Mouse (Mus musculus) midbrain, embryonic 13.5 days (tissue): ENCODE results near the gene Armh1. TPM values are rescaled to one million over a fixed set of nuclear protein-coding genes. Genes with fewer than 3 reads are reported as not detected.

Experiments
- ATAC-seq: fragments of 200-750 bp; cut with Nextera tagmentation; 2 replicates; pipeline ENCODE4 v1.8.0; 2017; ENCODE audit warnings: mild to moderate bottlenecking, moderate TSS enrichment, moderate library complexity
- H3K27ac ChIP-seq: fragments of 300-500 bp; sonication (generic); 2 replicates; pipeline ENCODE4 v1.5.1; 2015; ENCODE audit warnings: inconsistent platforms, mild to moderate bottlenecking, moderate library complexity
- H3K27me3 ChIP-seq: fragments of 300-500 bp; sonication (generic); 2 replicates; pipeline ENCODE4 v1.6.1; 2015; ENCODE audit warnings: mild to moderate bottlenecking, inconsistent platforms
- H3K36me3 ChIP-seq: fragments of 300-500 bp; sonication (generic); 2 replicates; pipeline ENCODE4 v1.6.1; 2015; ENCODE audit warnings: mild to moderate bottlenecking, inconsistent platforms
- H3K4me1 ChIP-seq: fragments of 300-500 bp; sonication (generic); replicated peaks from 2 replicates; pipeline ENCODE4 v1.6.1; 2015; ENCODE audit warnings: inconsistent platforms
- H3K4me2 ChIP-seq: fragments of 300-500 bp; sonication (generic); replicated peaks from 2 replicates; pipeline ENCODE4 v1.6.1; 2015; ENCODE audit warnings: moderate library complexity, mild to moderate bottlenecking, inconsistent platforms
- H3K4me3 ChIP-seq: fragments of 300-500 bp; sonication (generic); replicated peaks from 2 replicates; pipeline ENCODE4 v1.5.1; 2015; ENCODE audit warnings: mild to moderate bottlenecking, inconsistent platforms
- H3K9ac ChIP-seq: fragments of 300-500 bp; sonication (generic); replicated peaks from 2 replicates; pipeline ENCODE4 v1.6.1; 2015; ENCODE audit warnings: mild to moderate bottlenecking, inconsistent platforms
- H3K9me3 ChIP-seq: fragments of 300-500 bp; sonication (generic); 2 replicates; pipeline ENCODE4 v1.6.1; 2016; ENCODE audit warnings: mild to moderate bottlenecking, inconsistent platforms
- WGBS: fragments of 180-500 bp; shearing (Covaris S2); methylation state at CpG from one replicate; pipeline ENCODE4 v1.1.7; 2015; 5-methylcytosine and 5-hydroxymethylcytosine counted together
- polyA plus RNA-seq: library from polyadenylated mRNA; unstranded; fragments of >200 nt; fragmentation: Nextera tagmentation; extraction: Ambion mirVana; gene quantifications from 2 replicates; pipeline ENCODE4 v1.2.1, GENCODE M21; 2015

Armh1 gene
- polyA plus RNA-seq, 1 experiment from 2014 or later, result 0.83 TPM

DNA sequence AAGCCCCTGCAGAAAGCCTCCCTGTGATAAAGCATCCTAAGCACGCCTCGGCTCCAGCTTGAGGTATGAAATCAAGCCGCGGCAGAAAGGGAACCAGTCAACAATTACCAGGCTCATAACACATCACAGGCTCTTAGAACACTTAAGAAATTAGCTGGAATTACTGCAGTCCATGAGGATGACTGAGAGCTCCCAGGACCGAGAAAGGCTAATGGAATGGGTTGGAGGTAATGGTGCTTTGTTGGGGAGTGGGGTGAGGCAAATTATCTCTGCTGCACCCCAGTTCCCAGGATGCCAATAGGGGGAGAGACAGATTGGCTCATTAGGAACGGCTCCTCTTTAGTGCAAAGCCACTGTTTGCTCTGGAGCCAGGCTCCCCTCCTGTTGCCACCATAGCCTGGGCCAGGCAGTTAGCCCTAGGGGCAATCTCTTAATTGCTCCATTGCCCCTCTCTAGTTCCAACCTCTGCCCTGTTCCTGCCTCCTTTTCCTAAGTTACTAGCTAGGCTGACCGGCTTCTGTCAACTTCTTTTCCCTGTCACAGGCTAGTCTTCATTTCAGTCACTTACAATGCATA lies 17.7 kb downstream of the Armh1 start:
- Histone ChIP-seq H3K4me3 (no peak overlapping the region), H3K4me1 (no peaks in the 10 kb centered on the region), H3K4me2 (no peak overlapping the region), H3K36me3 (no peaks in the 10 kb centered on the region), H3K27ac (no peak overlapping the region), H3K9ac (no peak overlapping the region; the same call in 1 of the 2 replicates), H3K27me3 (no peaks in the 10 kb centered on the region), H3K9me3 (no peaks in the 10 kb centered on the region)
- 75% methylated on average over 7 of the region's 7 CpGs for WGBS
- no peak for ATAC-seq

DNA sequence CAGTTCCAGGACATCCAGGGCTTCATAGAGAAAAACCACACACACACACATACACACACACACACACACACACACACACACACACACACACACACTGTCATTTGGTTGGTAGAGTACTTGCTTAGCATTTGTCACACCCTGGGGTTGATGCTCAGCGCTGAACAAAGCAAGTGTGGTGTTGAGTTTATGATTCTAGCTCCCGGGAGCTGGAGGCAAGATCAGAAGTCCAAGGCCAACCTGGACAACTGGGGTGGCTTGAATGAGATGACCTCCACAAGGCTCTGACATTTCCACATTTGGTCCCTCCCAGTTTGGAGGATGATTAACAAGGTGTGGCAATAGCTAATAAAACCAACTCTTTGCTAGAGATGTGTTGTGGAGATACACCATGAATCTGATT lies 20.7 kb downstream of the Armh1 start:
- ATAC-seq, result no peak
- 88% methylated on average over 2 of the region's 2 CpGs for WGBS
- H3K27me3 ChIP-seq, result no peaks in the 10 kb centered on the region
- H3K4me2 ChIP-seq, result no peak overlapping the region
- no peak overlapping the region for H3K9ac ChIP-seq
- no peaks in the 10 kb centered on the region for H3K4me1 ChIP-seq
- no peak overlapping the region for H3K4me3 ChIP-seq
- no peaks in the 10 kb centered on the region for H3K36me3 ChIP-seq
- no peak overlapping the region for H3K27ac ChIP-seq
- H3K9me3 ChIP-seq, result no peaks in the 10 kb centered on the region

DNA sequence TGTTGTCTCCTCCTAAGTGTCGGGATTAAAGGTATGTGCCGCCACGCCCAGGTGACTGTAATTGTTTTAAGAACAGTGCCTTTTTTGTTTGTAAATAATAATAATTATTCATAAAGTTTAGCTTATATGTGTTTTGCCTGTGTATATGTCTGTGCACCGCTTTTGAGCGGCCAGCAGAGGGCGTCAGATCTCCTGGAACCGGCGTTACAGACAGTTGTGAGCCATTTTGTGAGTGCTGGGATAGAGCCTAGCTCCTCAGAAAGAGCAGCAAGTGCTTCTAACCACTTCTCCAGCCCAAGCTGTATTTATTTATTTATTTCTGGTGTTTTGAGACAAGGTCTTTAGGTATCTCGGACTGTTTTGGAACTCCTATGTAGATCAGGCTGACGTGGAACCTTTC lies 21.6 kb downstream of the Armh1 start:
- H3K9me3 ChIP-seq, result no peaks in the 10 kb centered on the region
- no peaks in the 10 kb centered on the region for H3K36me3 ChIP-seq
- no peaks in the 10 kb centered on the region for H3K27me3 ChIP-seq
- no peak for ATAC-seq
- H3K9ac ChIP-seq, result no peak overlapping the region
- no peak overlapping the region for H3K4me2 ChIP-seq
- 49% methylated on average over 10 of the region's 10 CpGs for WGBS
- H3K4me3 ChIP-seq, result no peak overlapping the region
- no peak overlapping the region for H3K27ac ChIP-seq
- H3K4me1 ChIP-seq, result no peaks in the 10 kb centered on the region

DNA sequence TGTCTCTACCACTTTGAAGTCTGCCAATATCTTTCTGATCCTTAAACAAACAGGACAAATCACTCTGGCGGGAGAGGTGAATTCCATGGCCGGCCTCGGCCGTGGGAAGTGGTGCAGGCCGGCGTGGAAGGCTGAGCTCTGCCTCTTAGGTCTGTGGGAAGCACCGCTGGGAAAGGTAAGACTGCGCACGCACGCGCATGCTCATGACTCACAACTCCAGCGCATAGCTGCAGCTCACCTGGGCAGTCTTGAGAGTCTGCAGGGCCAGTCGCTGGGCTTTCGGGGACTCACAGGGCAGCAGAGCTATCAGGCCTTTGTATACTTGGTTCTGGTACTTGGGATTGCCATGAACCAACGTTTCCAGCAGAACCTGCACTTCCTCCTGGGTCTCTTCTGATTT lies 22.3 kb downstream of the Armh1 start:
- H3K4me3 ChIP-seq, result no peak overlapping the region
- no peak for ATAC-seq
- H3K36me3 ChIP-seq, result no peaks in the 10 kb centered on the region
- no peaks in the 10 kb centered on the region for H3K27me3 ChIP-seq
- 72% methylated on average over 15 of the region's 15 CpGs for WGBS
- H3K4me2 ChIP-seq, result no peak overlapping the region
- no peak overlapping the region for H3K27ac ChIP-seq
- no peaks in the 10 kb centered on the region for H3K4me1 ChIP-seq
- no peaks in the 10 kb centered on the region for H3K9me3 ChIP-seq
- H3K9ac ChIP-seq, result no peak overlapping the region

DNA sequence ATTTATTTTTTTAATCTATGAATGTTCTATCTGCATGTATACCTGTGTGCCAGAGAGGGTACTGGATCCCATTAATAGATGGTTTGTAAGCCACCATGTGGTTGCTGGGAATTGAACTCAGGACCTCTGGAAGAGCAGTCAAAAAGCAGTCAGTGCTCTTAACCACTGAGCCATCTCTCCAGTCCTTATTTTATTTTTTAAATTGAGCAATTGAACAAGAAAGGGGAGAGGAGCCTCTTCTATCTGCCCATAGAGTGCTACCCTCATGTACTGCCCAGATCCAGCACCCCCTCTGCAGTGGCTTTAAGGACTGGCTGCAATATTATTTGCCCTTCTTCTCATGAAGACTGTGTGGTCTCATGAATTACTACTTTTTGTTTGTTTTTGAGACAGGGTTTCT lies 26.7 kb downstream of the Armh1 start:
- Histone ChIP-seq H3K9ac (no peak overlapping the region), H3K4me1 (no peaks in the 10 kb centered on the region), H3K9me3 (no peaks in the 10 kb centered on the region), H3K27me3 (no peaks in the 10 kb centered on the region), H3K4me2 (no peak overlapping the region), H3K36me3 (no peaks in the 10 kb centered on the region), H3K27ac (no peak overlapping the region), H3K4me3 (no peak overlapping the region)
- ATAC-seq, result no peak

DNA sequence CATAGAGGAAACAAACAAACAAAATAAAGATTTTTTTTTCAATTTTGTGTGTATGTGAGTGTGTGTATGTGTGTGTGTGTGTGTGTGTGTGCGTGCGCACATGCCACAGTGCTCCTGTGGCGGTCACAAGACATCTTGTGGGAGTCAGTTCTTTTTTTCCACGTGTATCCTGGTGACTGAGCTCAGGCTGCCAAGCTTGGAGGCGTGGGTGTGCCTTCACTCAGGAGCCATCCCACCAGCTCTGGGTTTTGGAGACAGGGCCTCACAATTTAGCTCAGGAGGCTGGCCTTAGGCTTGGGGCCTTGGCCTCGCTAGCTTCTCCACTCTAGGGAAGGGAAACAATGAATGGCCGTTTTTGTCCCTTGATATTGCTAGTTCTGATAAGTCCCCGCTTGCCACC lies 27.8 kb downstream of the Armh1 start:
- Histone ChIP-seq H3K36me3 (no peaks in the 10 kb centered on the region), H3K27me3 (no peaks in the 10 kb centered on the region), H3K4me2 (no peak overlapping the region), H3K9ac (no peak overlapping the region), H3K27ac (no peak overlapping the region), H3K4me1 (no peaks in the 10 kb centered on the region), H3K9me3 (no peaks in the 10 kb centered on the region), H3K4me3 (no peak overlapping the region)
- no peak for ATAC-seq
- WGBS, result 79% methylated on average over 8 of the region's 8 CpGs

DNA sequence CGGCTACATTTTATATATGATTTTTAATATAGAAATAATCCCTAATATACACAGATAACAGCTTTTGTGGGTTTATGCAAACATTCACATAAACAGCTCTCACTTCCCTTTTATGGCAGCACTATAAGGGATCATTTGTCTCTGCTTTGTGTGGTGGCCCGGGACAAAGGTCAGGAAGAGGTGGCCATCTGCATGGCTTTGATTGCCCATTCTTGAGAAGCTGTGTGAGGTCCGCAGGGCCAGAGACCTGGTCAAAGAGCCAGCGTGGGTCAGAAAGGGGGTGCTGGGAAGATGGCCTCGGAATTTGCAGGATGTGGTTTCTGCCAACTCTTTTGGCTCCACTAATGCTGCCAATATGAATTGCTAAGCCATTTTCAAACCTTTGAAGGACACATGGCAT lies 28.9 kb downstream of the Armh1 start:
- H3K4me1 ChIP-seq, result no peaks in the 10 kb centered on the region
- no peak overlapping the region for H3K4me2 ChIP-seq
- WGBS, result 63% methylated on average over 5 of the region's 5 CpGs
- no peak overlapping the region for H3K27ac ChIP-seq
- no peaks in the 10 kb centered on the region for H3K9me3 ChIP-seq
- no peak overlapping the region for H3K9ac ChIP-seq
- no peak for ATAC-seq
- no peaks in the 10 kb centered on the region for H3K27me3 ChIP-seq
- H3K36me3 ChIP-seq, result no peaks in the 10 kb centered on the region
- H3K4me3 ChIP-seq, result no peak overlapping the region

DNA sequence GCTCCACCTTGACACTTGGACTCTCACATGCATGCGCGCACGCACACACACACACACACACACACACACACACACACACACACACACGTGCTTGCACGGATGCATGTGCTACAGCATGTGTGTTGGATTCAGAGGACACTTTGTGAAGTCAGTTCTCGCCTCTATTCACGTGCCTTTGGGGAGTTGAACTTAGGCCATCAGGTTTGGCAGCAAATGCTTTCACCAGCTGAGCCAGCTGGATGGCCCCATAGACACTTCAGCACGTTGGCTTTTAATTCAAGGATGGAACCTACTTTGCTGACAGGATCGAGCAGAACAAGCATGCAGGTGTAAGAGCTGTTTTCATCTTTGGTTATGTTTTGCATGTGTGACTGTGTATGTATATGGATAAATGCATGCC lies 30.1 kb downstream of the Armh1 start:
- no peak overlapping the region for H3K9ac ChIP-seq
- no peak overlapping the region for H3K4me2 ChIP-seq
- no peaks in the 10 kb centered on the region for H3K9me3 ChIP-seq
- 86% methylated on average over 9 of the region's 9 CpGs for WGBS
- 0 out of 2 replicates have a peak, but pooled peaks cover 3% of the 10 kb centered on the region for H3K27me3 ChIP-seq
- ATAC-seq, result no peak
- H3K27ac ChIP-seq, result no peak overlapping the region
- no peaks in the 10 kb centered on the region for H3K36me3 ChIP-seq
- H3K4me3 ChIP-seq, result no peak overlapping the region
- H3K4me1 ChIP-seq, result no peaks in the 10 kb centered on the region

DNA sequence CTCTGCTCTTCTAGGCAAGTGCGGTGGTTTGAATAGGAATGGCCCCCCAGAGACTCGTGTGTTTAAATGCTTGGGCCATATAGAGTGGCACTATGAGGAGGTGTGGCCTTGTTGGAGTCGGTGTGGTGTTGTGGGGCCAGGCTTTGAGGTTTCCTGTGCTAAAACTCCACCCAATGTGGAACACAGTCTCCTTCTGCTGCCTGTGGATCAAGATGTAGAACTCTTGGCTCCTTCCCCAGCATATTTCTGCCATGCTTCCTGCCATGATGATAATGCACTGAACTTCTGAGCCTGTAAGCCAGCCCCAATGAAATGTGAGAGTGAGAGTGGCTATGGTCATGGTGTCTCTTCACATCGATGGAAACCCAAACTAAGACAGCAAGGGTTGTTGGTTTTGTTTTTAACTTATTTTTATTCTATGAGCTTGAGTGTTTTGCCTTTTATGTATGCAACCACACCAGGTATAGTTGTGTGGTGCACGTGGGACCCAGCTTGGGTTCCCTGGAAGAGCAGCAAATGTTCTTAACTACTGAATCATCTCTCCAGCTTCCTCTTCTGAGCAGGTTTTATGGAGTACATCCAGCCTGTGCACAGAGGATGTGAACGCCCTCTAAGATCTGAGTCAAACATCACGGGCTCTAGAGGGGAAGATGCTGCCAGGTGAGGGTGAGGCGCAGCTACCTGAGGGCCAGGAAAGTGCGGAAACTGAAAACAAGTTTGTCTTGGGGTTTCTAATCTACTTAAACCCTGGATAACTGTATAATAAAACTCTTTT lies 31.0 kb downstream of the Armh1 start:
- WGBS, result 80% methylated on average over 9 of the region's 9 CpGs
- Histone ChIP-seq H3K9me3 (no peaks in the 10 kb centered on the region), H3K27me3 (0 out of 2 replicates have a peak, but pooled peaks cover 5% of the 10 kb centered on the region), H3K4me3 (no peak overlapping the region), H3K36me3 (no peaks in the 10 kb centered on the region), H3K4me1 (no peaks in the 10 kb centered on the region), H3K9ac (no peak overlapping the region), H3K4me2 (no peak overlapping the region), H3K27ac (no peak overlapping the region)
- ATAC-seq, result no peak

DNA sequence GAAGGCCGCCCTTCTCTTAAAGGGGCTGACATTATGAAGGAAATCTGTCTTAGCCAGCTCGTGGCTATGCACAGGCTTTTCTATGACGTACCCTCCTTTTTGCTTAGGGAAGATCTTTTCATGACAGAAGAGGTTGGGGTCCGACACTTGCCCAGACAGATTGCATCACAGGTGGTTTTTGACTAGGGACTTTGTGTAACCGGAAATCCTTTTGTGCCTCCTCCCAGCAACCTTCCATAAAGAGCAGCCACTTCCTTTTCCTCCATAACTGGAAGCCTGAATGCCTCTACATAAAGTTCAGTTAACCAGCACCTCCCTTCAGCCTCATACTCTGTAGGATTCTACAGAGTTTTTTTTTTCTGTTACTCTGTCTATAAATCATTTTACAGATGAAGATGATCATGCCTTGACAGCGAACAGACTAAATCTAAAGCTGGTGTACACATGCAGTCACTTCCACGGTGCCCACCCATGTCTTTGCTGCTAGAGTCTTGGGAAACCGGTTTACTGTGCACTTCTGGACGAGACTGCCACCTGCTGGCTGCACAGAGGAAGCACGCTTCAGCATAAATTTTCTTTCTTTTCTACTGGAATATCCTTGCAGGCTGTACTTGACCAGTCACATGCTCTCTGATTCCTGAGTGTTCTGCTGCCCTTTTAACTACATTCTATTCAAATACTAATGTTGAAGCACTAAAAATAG lies 33.3 kb downstream of the Armh1 start:
- H3K27ac ChIP-seq, result no peak overlapping the region
- H3K4me3 ChIP-seq, result no peak overlapping the region
- 0 out of 2 replicates have a peak, but pooled peaks cover 5% of the 10 kb centered on the region for H3K27me3 ChIP-seq
- H3K4me2 ChIP-seq, result no peak overlapping the region
- ATAC-seq, result peak; percentile 68; the same call in 1 of the 2 replicates
- H3K36me3 ChIP-seq, result no peaks in the 10 kb centered on the region
- H3K9me3 ChIP-seq, result no peaks in the 10 kb centered on the region
- no peaks in the 10 kb centered on the region for H3K4me1 ChIP-seq
- 39% methylated on average over 10 of the region's 10 CpGs for WGBS
- H3K9ac ChIP-seq, result no peak overlapping the region

DNA sequence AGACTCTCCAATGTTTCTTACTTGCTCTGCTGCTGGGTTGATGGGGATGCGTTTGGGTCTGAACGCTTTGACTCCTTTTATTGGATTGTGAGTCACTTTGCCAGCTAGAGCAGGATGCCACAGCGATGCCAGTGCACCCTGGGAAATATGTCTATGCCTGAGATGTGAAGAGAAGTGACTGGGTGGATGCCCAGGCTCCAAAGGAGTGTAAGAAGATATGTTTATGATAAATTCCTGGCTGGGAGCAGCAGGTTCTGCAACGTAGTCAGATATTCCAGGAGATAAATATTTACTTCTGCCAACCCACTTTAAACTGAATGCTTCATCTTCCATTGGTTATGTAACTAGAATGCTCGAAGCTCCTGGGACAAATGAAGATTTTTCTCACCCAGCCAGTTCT lies 34.9 kb downstream of the Armh1 start:
- 87% methylated on average over 5 of the region's 5 CpGs for WGBS
- no peak overlapping the region for H3K9ac ChIP-seq
- ATAC-seq, result no peak

DNA sequence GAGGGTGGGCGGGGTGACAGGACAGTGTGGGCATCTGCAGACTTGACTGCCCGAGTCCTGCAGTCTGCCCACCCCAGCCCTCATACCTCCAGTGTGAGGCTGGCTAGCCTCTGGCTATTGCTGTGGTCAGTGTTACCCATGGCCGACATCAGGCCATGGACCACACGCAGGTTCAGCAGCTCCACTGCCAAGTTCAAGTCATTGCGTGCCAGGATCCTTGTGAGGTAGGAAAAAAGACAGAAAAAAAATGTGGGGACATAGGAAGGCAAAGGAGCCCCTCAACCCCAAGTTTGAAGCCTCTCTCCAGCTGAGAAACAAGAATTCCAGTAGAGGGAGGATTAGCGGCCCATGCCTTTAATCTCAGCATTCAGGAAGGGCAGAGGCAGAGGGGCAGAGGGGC lies 37.7 kb downstream of the Armh1 start:
- H3K4me2 ChIP-seq, result no peak overlapping the region

More for the DNA sequence above, 34.9 kb downstream of the Armh1 start:
- Histone ChIP-seq H3K27ac (no peak overlapping the region), H3K4me1 (no peaks in the 10 kb centered on the region), H3K4me3 (no peak overlapping the region), H3K4me2 (no peak overlapping the region), H3K9me3 (no peaks in the 10 kb centered on the region), H3K27me3 (0 out of 2 replicates have a peak, but pooled peaks cover 5% of the 10 kb centered on the region), H3K36me3 (no peaks in the 10 kb centered on the region)

More for the DNA sequence above, 37.7 kb downstream of the Armh1 start:
- Histone ChIP-seq H3K27ac (no peak overlapping the region), H3K9me3 (no peaks in the 10 kb centered on the region), H3K27me3 (0 out of 2 replicates have a peak, but pooled peaks cover 5% of the 10 kb centered on the region), H3K9ac (no peak overlapping the region), H3K4me1 (no peaks in the 10 kb centered on the region), H3K4me3 (no peak overlapping the region), H3K36me3 (no peaks in the 10 kb centered on the region)
- 82% methylated on average over 6 of the region's 6 CpGs for WGBS
- ATAC-seq, result no peak
